Mouse (Mus musculus): ENCODE measurements at regions not wholly inside any gene's neighbourhood (a gene's known extent, or its start where the extent isn't known, plus 50 kb on each side); places are given as distances from the start of the nearest gene placed in this dataset.

DNA sequence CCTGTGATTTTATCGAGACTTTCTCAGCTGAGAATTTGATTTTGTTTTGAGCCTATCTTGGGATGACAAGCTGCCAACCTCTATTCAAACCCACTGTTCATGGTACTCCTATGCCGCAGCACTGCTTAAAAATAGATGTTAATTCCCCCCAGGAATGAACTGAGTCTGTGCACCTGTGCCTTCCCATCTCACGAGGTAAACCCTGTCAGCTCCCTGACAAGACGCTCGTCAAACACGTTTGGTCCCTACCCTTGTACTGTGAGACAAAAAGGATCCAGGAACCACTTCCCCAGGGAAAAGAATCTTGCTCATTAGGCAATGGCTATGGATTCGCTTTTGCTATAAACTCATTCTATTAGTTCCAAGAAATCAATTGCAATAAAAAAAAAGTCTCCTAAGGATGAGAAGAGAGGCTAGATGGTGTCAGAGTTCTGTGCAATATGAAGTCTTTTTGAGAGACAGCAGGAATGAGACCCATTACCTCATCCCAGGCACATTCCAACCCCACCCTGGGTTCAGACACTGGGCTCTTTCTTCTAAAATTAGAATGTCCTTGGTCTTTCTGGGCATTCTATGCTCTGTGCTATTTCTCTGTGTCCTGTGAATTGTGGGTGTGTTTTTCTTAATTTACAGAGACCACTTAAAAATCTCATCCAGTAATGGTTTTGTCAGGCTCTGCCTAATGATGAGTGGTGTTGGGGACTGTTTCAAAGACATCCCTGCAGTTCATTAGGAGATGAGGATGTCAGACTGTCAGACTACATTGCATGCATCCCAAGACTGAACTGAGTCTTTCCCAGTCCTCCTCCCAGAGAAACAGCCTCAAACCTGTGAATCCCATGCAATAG lies 167.7 kb upstream of the Pabpc6 start:
- DNase-seq: no peak

DNA sequence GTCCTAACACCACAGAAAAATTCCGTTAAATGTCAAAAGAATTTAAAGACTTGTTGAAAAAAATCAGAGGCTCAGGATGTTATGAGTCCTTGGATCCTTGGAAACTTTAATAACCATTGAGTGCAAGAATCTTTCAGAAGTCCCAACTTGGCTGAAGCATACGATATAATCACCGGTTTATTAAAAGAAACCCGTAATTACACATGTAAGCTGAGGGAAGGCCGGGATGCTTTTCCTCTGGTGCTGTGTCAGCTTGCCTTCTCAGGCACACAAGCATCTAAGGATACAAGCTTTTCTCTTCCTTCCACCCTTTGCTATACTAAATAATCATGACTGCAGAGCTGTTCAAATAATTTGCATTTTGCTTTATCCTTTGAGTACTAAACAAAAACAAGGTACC lies 160.4 kb upstream of the Pabpc6 start:
- no peak for DNase-seq

DNA sequence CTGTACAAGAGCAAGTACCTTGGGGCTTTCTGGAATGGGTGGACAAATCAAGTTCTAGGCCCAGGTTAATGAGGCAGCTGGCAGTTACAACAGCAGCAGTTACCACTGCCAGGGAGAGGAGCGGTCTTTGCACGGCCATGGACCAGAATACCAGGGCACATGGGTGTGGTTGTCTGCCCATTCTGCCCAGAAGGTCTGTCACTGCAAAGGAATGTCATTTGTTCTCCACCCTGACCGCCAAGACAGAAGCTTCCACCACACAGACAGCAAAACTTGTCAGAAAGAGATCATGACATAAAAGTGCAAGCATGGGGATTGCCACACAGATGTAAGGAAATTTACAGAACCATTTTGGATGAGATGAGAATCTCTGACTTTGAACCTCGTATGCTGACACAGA lies 151.8 kb upstream of the Pabpc6 start:
- DNase-seq: no peak

DNA sequence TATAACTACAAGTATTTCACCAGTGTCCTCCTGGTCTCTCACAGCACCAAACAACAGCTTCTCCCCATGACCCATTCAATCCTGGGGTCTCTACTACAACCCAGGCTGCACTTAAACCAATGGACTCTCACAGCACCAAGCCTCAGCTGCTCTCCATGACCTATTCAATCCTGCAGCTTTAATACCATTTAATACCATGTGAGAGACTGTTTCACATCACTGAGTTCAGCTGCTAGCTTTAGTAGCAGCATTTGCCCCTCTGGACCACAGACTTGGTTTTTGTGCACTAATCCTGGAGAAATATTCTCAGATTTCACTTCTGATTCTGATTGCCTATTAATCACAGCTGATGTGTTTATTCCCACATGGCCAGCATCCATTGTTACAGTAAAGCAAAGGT lies 147.5 kb upstream of the Pabpc6 start:
- no peak for DNase-seq

DNA sequence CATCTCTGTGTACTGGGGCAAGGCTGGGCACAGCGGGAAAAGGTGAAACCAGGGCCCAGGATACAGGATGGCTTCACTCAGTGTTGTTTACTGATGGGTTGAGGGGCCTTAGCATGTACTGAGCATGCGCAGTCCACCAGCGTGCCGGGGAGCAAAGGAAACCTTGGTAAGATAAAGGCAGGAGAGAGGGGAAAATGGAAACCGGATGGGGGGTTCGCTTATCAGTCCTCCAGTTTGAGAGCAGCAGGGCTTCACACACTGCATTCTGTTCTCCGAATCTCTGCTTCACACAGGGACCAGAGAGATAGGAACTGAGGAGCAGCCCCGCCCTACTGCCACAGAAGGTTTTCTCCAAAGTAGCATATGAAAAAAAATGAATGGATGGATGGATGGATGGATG lies 127.6 kb upstream of the Pabpc6 start:
- DNase-seq: no peak

DNA sequence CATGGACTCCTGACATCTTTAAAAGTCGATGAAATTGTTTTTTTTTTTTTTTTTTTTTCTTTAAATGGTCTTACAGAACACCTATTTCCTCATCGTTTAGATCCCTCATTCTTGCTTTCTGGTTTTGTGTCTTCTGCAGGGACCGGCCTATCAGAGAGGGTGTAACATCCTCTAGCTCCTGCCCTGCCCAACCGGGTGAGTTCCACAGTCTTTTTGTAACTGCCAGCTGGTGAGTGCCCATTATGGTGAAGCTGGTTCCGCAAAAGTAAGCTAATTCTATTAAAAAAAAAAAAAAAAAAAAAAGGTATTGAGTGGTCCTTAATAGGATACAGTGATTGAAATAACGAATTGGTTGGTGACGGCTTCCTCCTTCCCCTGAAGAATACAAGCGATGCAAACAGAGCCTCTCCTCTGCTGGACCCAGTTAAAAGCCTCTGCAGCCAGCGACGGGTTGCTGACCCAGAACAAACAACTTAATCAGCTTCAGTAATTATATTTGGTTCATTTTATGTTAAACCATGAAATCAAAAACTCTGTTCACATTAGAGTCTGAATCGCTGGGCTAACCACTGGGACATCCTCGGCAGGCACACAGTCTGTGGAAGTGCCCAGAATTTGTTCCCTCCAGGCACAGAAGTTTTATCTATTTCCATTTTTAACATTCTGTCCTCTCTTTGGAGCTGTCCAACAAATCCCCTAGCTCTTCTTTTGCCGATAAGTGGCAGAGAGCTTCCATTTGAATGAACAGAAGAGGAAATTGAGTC lies 126.9 kb upstream of the Pabpc6 start:
- DNase-seq: no peak

DNA sequence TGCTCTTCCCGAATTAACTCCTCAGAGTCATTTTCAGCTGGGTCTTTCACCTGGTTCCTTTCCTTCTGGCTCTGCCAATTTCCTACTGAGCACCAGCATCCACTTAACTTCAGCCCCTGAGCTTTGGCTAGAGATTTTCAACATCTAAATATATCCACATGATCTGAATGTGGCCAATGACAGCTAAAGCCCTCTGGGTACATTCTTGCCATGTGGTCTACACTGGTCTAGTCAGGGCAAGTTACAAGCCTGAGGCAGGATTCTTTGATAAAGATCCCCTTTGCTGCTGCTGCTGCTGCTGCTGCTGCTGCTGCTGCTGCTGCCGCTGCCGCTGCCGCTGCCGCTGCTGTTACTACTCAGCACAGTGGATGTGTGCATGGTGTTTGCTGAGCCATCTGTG lies 109.3 kb upstream of the Pabpc6 start:
- DNase-seq: no peak

DNA sequence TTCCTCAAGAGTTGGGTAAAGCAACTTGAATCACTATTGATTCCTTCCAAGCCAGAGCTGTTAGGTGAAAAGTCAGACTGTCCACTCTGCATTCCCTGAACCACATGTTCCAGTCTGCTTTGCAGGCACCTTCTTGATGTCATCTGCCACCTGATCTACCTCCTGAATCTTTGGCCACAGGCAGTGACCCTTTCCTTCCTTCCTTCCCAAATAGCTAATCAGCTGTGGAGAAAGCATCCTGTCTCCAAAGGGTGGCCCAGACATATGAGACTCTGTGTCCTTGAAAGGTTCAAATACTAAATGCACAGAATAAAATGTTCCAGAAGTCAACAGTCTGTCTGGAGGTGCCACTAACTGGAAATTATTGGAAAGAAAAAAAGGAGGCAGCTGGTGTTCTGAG lies 107.6 kb upstream of the Pabpc6 start:
- DNase-seq: no peak

DNA sequence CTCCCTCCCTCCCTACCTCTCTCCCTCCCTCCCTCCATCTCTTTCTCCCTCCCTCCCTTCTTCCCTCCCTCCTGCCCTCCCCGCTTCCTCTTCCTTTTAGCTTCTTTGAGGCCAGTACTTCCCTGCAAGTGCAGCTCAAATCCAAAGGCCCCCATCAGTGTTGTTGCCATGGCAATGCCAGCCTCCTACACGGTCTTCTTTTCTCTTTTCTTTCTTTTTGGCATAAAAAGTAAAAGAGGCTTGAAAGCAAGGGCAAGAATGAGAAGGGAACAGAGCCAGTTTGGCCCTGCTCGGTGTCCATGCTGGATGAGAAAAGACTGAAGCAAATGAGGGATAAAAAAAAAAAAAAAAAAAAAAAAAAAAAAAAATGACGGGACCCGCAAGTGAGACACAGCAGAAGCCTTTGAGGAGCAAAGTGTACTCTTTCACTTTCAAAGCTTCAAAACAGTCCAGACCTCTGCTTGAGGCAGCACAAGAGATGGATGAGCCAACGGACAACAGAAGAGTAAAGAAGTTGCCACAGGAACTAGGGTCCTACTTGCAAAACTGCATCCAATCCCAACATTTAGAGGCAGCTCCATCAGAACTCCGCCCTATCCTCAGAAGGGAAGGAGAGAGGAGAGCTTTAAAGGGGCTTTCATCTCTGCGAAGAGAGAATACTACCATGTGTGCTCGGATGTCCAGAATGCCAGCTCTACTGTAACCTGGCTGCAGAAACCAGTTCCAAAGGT lies 106.9 kb upstream of the Pabpc6 start:
- DNase-seq: no peak

DNA sequence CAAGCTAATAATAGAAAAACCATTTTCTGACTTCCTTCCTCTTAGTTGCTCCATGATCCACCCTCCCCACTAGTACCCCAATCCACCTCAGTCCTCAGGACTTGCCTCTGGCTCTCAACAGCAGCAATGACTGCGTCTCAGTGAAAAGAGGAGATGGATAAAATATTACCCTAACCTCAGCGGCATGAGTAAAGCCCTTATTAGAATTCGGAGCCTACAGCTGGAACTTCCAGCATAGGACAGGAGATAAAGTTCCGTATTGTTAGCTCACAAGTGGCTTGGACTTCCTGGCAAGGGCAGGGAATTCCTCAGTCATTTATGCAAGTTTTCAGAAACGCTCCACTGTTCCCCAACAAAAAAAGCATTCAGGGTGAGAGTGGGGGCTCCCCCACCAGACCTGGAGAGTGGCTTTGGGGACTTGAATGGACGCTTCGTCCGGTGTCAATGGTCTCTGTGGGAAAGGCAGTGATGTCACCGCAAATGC lies 106.2 kb upstream of the Pabpc6 start:
- DNase-seq: no peak

DNA sequence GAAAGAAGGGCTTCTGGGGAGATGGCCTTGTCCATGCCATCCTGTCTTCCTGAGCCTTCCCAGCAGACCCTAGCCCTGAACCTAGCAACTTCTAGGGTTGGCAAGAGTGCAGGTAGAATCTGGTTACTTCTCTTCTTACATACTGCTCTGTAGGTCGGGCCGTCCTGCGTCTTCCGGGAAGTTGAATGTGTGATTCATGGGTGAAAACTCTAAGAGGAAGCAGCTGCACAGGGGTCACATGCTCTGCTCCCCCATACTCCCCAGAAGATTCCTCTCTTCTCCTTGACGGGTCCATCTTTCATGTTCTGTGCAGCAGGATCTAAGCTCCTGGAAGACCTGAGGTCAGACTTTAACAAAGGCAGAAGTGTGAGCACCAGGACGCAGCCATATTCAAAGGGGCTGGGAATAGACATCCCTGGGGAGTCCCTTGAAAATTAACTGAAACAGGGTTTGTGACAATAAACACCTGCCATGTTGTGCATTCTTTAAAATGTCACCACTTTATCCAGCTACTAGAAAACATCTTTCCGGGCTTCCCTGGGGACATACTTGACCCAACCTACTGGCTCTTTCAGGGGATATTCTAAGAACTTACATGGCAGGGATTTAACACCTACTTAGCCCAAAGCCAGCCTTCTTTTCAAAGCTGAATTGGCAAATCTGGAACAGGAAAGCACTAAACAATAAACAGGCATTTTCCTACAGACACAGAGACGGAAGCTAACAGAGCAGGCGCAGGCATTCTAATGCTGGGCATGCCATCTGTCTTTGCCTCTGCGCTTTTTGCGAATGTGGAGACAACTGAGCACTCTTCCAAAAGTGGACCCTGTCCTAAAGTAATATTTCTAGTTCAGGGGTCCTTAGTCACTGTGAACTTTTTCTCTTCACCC lies 105.5 kb upstream of the Pabpc6 start:
- DNase-seq: peak; percentile 26

DNA sequence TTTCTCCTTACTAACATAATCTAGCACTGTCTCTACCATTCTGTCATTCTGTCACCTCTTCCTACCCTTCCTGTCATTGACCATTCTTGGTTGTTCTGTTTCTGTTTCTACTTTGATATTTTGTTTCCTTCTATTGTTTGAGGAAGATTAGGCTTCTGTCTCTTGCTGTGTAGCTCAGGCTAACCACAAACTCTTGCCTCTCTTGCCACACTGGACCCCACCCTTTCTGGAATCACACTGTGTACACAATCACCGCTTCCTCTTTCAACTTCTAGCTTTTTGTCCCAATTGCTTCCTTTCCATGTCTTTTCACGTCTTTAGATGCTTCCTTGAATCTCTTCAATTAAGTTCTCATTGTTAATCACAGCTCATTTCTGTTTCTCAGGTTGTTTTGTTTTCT lies 104.2 kb upstream of the Pabpc6 start:
- DNase-seq: no peak

DNA sequence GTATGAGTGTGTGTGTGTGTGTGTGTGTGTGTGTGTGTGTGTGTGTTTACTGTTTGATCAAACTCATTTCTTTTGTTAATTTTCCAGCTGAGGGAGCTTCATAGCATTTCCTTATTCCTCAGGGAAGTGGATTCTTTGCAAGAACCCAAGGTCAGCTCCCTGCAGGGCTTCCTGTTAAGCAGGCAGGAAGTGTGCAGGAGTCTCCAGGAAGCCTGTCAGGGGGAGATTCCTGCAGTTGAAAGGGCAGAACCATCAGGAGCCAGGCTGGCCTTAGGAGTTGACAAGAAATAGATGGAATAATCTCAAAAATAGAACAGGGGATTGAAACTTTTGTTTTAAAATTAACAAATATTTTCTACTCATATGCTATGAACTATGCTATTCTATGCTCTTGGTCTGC lies 98.8 kb upstream of the Pabpc6 start:
- DNase-seq: peak; percentile 63

DNA sequence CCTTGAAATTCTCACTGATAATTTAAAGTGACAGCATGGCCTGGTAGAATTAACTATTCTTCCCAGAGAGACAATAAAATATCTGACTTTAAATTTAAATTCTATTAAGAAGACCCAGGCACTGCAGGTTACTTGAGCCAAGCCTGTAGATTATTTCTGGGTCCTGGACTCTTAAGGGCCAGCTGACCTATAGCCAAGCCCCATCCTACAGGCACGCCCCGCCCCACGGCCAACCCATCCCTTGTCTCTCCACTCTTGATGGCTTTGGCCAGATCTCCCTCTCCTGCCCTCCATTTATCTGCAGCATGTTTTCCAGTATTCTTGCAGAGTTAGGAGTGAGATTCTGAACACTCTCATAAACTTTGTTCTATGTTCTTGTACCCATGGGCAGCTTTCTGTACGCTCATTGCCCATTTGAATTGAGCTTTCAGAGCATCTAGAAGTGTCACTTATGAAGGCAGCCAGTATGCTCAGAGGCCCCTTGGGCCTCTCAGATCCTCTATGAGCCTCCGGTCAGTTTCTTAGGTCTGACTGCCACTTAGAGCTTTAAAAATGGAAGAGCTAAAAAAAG lies 96.2 kb upstream of the Pabpc6 start:
- no peak for DNase-seq

DNA sequence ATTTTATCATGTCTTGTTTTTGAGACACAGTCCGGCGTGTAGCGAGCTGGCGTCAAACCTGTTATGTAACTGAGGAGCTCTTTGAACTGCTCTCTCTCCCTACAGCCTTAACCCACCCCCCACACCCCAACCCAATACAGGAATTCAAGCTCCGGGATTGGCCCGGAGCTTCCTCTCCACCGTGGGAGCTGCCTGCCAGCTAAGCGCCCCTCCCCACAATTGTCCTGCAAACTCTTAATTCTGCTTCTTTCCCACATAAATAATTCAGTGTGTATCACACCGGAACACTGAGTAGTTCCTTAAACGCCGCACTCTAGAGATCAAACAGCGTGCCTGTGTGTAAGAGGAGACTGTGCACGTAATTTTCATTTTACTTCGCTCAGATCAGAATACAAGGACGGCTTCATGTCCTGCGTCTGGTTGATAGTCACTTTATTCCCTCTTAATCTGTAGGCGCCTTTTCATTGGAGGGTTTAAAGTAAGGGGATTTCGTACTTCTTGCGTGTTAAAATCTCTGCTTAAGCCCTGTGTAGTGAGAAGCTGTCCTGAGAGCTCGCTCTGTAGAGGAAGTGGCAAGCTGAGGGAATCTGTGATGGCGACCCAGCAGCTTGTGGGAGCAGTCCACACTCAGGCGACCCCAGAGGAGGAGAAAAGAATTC lies 95.3 kb upstream of the Pabpc6 start:
- DNase-seq: peak; percentile 46

DNA sequence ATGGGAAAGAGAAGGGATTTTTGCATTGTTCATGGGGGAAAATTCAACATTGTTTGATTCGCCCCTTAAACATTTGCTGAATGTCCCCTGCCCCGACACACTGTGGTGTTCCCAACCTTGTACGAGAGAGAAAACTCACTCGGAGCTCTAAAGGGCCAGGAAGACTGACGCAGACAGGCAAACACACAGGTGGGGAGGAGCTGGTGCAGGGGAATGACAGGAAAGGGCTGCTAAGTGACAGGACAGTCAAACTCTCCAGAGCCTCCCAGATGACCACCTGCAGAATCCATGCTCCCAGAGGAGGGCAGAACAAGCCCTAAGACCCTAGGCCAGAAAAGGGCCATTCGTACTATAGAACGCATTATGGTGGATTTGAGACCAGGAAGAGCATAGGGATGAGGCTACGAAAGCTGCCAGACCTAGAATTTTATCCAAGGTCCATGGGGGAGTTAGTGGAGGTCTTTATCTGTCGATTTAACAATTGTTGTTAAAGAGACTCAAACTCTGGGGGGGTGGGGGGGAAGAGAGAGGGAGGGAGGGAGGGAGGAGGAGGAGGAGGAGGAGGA lies 94.6 kb upstream of the Pabpc6 start:
- DNase-seq: no peak

DNA sequence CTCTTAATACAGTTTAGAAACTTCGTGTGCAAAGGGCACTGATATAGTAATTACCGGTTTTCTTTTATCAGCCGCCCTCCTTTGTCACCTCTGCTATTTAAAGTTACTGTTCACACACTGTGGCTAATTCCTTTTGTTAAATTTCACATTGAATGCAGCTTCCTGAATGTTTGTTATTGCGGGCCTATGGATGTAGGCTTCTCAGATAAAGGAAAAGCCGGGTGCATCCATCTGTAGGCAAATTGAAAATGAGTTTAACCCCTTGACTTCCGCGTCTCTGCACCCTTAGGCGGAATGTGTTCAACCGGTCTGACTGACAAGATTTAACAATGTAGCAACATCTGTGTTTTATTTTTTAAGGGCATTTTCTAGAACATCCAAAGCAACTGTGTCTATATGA lies 93.6 kb upstream of the Pabpc6 start:
- no peak for DNase-seq

DNA sequence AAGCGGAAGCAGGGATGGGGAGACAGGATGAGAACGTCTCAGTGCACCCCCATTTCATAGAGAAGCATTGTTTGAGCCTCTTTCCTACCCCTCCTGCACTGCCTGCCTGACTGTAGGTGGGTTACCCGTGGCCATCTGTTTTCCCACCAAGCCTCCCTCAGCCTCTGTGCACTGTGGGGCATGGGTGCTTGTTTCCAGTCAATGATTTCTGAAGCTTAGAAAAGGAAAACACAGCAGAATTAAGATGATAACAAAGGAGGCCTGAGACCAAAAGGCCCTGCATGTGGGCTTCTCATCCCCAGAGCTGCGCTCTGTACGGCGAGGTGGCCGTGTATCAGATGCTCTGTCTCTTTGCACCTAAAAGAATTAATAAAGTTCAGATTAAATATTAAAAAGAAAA lies 92.9 kb upstream of the Pabpc6 start:
- DNase-seq: no peak

DNA sequence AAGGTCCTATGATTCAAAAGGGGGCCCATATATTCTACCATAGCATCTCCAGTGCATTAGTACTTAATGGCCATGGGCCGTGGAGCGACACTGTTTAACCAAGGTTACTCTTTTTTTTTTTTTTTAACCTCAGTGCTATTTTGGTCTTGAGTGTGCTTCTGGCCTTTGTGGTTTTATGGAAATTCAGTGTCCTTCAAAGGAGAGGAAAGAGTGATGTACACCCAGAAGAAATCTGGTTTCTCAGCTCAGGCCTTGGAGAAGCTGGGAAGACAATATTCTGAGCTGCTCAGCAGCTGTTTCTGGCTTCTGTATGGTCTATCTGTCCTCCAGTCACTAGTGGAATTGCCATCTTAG lies 91.2 kb upstream of the Pabpc6 start:
- no peak for DNase-seq

DNA sequence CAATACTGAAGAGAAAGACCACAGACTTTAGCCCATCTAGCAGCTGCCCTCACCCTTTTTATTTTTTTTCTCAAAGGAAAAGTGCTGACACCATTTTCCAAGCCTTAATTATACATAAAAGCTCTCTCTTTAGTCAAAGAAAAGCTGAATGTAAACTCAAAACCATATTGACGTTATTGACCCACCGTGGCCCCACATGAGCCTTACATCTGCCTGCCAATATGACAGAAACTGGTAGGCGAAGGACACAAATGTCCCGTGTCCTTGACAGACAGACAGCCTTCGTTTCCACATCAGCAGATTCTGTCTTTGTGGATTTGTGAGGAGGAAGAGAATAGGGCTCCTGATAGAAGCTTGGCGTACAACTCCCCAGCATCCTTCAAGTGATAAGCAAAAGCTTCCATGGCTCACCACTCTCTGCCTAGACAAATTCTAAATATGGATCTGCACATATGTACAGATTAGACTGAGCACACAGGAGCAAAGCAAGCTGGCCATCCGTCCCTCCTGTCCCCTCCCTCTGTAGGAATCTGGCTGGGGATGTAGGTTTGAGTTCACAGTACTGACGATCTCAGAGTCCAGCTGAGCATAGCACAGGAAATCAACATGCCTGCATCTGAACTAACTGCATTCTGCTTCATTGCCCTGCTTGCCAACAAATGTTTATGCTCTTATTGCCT lies 90.6 kb upstream of the Pabpc6 start:
- no peak for DNase-seq

DNA sequence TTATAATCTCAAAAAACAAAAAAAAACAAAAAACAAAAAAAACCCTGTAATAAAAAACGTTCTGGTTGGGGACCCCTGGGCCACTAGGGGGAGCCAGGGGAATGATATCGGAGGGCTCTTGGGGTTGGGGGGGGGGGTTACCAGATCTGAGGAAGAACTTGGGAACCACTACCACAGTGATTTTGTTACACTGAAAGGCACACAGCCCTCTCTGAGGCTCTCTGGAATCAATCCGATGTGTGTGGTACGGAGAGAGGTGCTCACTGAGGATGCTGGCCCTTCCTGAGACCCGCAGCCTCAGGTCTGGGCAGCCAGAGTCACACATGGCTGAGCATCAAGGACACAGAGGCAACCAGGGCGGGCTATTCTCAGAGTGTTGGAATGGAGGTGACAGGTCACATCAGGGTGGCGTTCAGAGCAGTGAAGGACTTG lies 89.9 kb upstream of the Pabpc6 start:
- peak; percentile 68 for DNase-seq

Data from kidney, postnatal 10 days (tissue).